Mouse (Mus musculus) erythroblast, embryonic 14.5 days (primary cell): Measurements from ENCODE around the gene Lancl1.

ENCODE experiments used
- GATA1 ChIP-seq: IDR thresholded peaks from 2 replicates; pipeline ENCODE4 v1.6.1; 2012; ENCODE audit warnings: low read length, inconsistent platforms, mixed read lengths
- TAL1 ChIP-seq: IDR thresholded peaks from 3 replicates; pipeline ENCODE4 v1.6.1; 2012; ENCODE audit warnings: low read length, inconsistent platforms, mixed read lengths

GRCm38 (mm10) chr1:66987558-66988190 lies 51.0 kb downstream of the Lancl1 start:
- no peak for TF ChIP-seq TAL1
- no peak for TF ChIP-seq GATA1
